Mouse (Mus musculus): Measurements from ENCODE around the gene Nemp1. TPM values are rescaled to one million over a fixed set of nuclear protein-coding genes. Genes with fewer than 3 reads are reported as not detected.

Nemp1 gene
- total RNA-seq (2012; rRNA removed): 23.6 and 35.6 TPM in 2 replicates

GRCm38 (mm10) chr10:127666501-127667268, at the start of gene Nemp1:
TSS of gene Nemp1 (plus strand) at chr10:127666901.
- peaks cover 7% of the 10 kb centered on the region; the same call in 1 of the 2 replicates for H3K36me3 ChIP-seq (ENCODE audit: control insufficient read depth, insufficient read depth, low read length, poor library complexity, severe bottlenecking)
- DNase-seq (ENCODE audit: low read depth, low spot score): no peak
- no peaks in the 10 kb centered on the region for H3K9me3 ChIP-seq (ENCODE audit: control insufficient read depth, insufficient read depth, low read depth, low read length)
- H3K9ac ChIP-seq (ENCODE audit: insufficient read depth, low read depth, low read length, poor library complexity, severe bottlenecking): peak within 1 kb of the TSS; percentile 64
- no peak for TF ChIP-seq ZC3H11A (IDR thresholded peaks at IDR 0.05; ENCODE audit: borderline replicate concordance, low read depth, low read length)
- TF ChIP-seq MAFK (IDR thresholded peaks at IDR 0.05; ENCODE audit: insufficient read depth, low read depth, low read length): no peak
- TF ChIP-seq ZNF384 (IDR thresholded peaks at IDR 0.05; ENCODE audit: low read depth, low read length): no peak
- TF ChIP-seq HCFC1 (IDR thresholded peaks at IDR 0.05; ENCODE audit: borderline replicate concordance, insufficient read depth, low read length): no peak
- no peak for TF ChIP-seq CHD2 (IDR thresholded peaks at IDR 0.05; ENCODE audit: low read depth, low read length)
- H3K27ac ChIP-seq (ENCODE audit: insufficient read depth, low read depth, low read length, poor library complexity, severe bottlenecking): peak within 1 kb of the TSS; percentile 79; the same call in 1 of the 2 replicates
- H3K4me3 ChIP-seq (ENCODE audit: insufficient read depth in 1 of 2, low read depth in 1 of 2, low read length in 2 of 2, poor library complexity in 1 of 2, severe bottlenecking in 1 of 2): peak within 1 kb of the TSS; percentile 53 to 79
- in situ Hi-C loops (cut with MboI; ENCODE audit: low sequenced_read_pairs in 2 of 2, unreplicated experiment in 2 of 2): no loop called here
- H3K4me1 ChIP-seq (ENCODE audit: control insufficient read depth in 2 of 2, insufficient read depth in 2 of 2, low read length in 2 of 2, poor library complexity in 1 of 2): peaks cover 0 to 29% of the 10 kb centered on the region in 2 experiments; a peak in 2 of 4 replicates

GRCm38 (mm10) chr10:127617294-127617693, 49.4 kb upstream of the Nemp1 start:
- no peak overlapping the region for H3K9ac ChIP-seq (ENCODE audit: insufficient read depth, low read depth, low read length, poor library complexity, severe bottlenecking)

DNA sequence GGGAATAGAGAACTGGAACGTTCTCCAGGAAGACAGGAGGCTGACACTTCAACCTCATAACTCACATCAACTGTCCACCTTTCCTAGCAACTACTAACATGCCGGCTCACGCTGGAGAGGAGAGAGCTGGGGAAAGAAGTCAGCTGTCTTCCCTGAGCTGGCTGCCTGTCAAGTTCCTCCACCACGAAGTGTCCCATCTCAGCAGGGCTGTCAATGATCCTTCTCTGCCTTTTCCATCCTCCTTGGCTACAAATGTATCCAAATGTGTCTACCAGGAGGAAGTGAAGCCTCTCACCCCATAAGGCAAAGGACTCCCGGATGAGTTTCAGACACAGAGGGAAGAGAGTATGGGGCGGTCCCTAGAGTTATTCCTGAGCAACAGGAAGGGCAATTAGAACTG, 48.5 kb upstream of the Nemp1 start:
- Histone ChIP-seq H3K9ac (ENCODE audit: insufficient read depth, low read depth, low read length, poor library complexity, severe bottlenecking) (no peak overlapping the region), H3K4me3 (ENCODE audit: insufficient read depth in 1 of 2, low read depth in 1 of 2, low read length in 2 of 2, poor library complexity in 1 of 2, severe bottlenecking in 1 of 2) (no peak overlapping the region), H3K4me1 (ENCODE audit: control insufficient read depth in 2 of 2, insufficient read depth in 2 of 2, low read length in 2 of 2, poor library complexity in 1 of 2) (peaks cover 9 to 24% of the 10 kb centered on the region in 2 experiments; a peak in 3 of 4 replicates), H3K9me3 (ENCODE audit: control insufficient read depth, insufficient read depth, low read depth, low read length) (no peaks in the 10 kb centered on the region), H3K27ac (ENCODE audit: insufficient read depth, low read depth, low read length, poor library complexity, severe bottlenecking) (no peak overlapping the region), H3K36me3 (ENCODE audit: control insufficient read depth, insufficient read depth, low read length, poor library complexity, severe bottlenecking) (no peaks in the 10 kb centered on the region)
- TF ChIP-seq CHD2 (IDR thresholded peaks at IDR 0.05; ENCODE audit: low read depth, low read length) (no peak), MAFK (IDR thresholded peaks at IDR 0.05; ENCODE audit: insufficient read depth, low read depth, low read length) (no peak), ZNF384 (IDR thresholded peaks at IDR 0.05; ENCODE audit: low read depth, low read length) (no peak), HCFC1 (IDR thresholded peaks at IDR 0.05; ENCODE audit: borderline replicate concordance, insufficient read depth, low read length) (no peak), ZC3H11A (IDR thresholded peaks at IDR 0.05; ENCODE audit: borderline replicate concordance, low read depth, low read length) (no peak)
- no peak for DNase-seq (ENCODE audit: low read depth, low spot score)
- in situ Hi-C loops (cut with MboI; ENCODE audit: low sequenced_read_pairs in 2 of 2, unreplicated experiment in 2 of 2): no loop called here

More at GRCm38 (mm10) chr10:127617294-127617693, 49.4 kb upstream of the Nemp1 start:
- no peak for TF ChIP-seq MAFK (IDR thresholded peaks at IDR 0.05; ENCODE audit: insufficient read depth, low read depth, low read length)
- TF ChIP-seq HCFC1 (IDR thresholded peaks at IDR 0.05; ENCODE audit: borderline replicate concordance, insufficient read depth, low read length): no peak
- TF ChIP-seq CHD2 (IDR thresholded peaks at IDR 0.05; ENCODE audit: low read depth, low read length): no peak
- TF ChIP-seq ZNF384 (IDR thresholded peaks at IDR 0.05; ENCODE audit: low read depth, low read length): no peak
- no peak for TF ChIP-seq ZC3H11A (IDR thresholded peaks at IDR 0.05; ENCODE audit: borderline replicate concordance, low read depth, low read length)
- H3K4me1 ChIP-seq (ENCODE audit: control insufficient read depth in 2 of 2, insufficient read depth in 2 of 2, low read length in 2 of 2, poor library complexity in 1 of 2): peaks cover 8 to 24% of the 10 kb centered on the region in 2 experiments; a peak in 3 of 4 replicates
- H3K9me3 ChIP-seq (ENCODE audit: control insufficient read depth, insufficient read depth, low read depth, low read length): no peaks in the 10 kb centered on the region
- H3K36me3 ChIP-seq (ENCODE audit: control insufficient read depth, insufficient read depth, low read length, poor library complexity, severe bottlenecking): no peaks in the 10 kb centered on the region
- in situ Hi-C loops (cut with MboI; ENCODE audit: low sequenced_read_pairs in 2 of 2, unreplicated experiment in 2 of 2): no loop called here
- no peak overlapping the region for H3K4me3 ChIP-seq (ENCODE audit: insufficient read depth in 1 of 2, low read depth in 1 of 2, low read length in 2 of 2, poor library complexity in 1 of 2, severe bottlenecking in 1 of 2)
- no peak overlapping the region for H3K27ac ChIP-seq (ENCODE audit: insufficient read depth, low read depth, low read length, poor library complexity, severe bottlenecking)
- no peak for DNase-seq (ENCODE audit: low read depth, low spot score)

- Histone ChIP-seq H3K9me3 (ENCODE audit: control insufficient read depth, insufficient read depth, low read depth, low read length) (no peaks in the 10 kb centered on the region), H3K9ac (ENCODE audit: insufficient read depth, low read depth, low read length, poor library complexity, severe bottlenecking) (no peak overlapping the region), H3K4me1 (ENCODE audit: control insufficient read depth in 2 of 2, insufficient read depth in 2 of 2, low read length in 2 of 2, poor library complexity in 1 of 2) (peaks cover 9 to 24% of the 10 kb centered on the region in 2 experiments; a peak in 3 of 4 replicates), H3K36me3 (ENCODE audit: control insufficient read depth, insufficient read depth, low read length, poor library complexity, severe bottlenecking) (no peaks in the 10 kb centered on the region), H3K27ac (ENCODE audit: insufficient read depth, low read depth, low read length, poor library complexity, severe bottlenecking) (no peak overlapping the region), H3K4me3 (ENCODE audit: insufficient read depth in 1 of 2, low read depth in 1 of 2, low read length in 2 of 2, poor library complexity in 1 of 2, severe bottlenecking in 1 of 2) (no peak overlapping the region)
- in situ Hi-C loops (cut with MboI; ENCODE audit: low sequenced_read_pairs in 2 of 2, unreplicated experiment in 2 of 2): no loop called here
- TF ChIP-seq ZNF384 (IDR thresholded peaks at IDR 0.05; ENCODE audit: low read depth, low read length) (no peak), MAFK (IDR thresholded peaks at IDR 0.05; ENCODE audit: insufficient read depth, low read depth, low read length) (no peak), CHD2 (IDR thresholded peaks at IDR 0.05; ENCODE audit: low read depth, low read length) (no peak), ZC3H11A (IDR thresholded peaks at IDR 0.05; ENCODE audit: borderline replicate concordance, low read depth, low read length) (no peak), HCFC1 (IDR thresholded peaks at IDR 0.05; ENCODE audit: borderline replicate concordance, insufficient read depth, low read length) (no peak)
- DNase-seq (ENCODE audit: low read depth, low spot score): no peak
Measured at GRCm38 (mm10) chr10:127619119-127619721, 47.5 kb upstream of the Nemp1 start.
